Mouse (Mus musculus) embryonic facial prominence, embryonic 12.5 days (tissue): ENCODE measurements at regions not wholly inside any gene's neighbourhood (a gene's known extent, or its start where the extent isn't known, plus 50 kb on each side); places are given as distances from the start of the nearest gene placed in this dataset.

Experiments
- ATAC-seq: fragments of 200-750 bp; cut with Nextera tagmentation; 2 replicates; pipeline ENCODE4 v1.8.0; 2017; ENCODE audit not compliant: insufficient number of reproducible peaks, insufficient read depth, low FRiP score, low TSS enrichment
- H3K27ac ChIP-seq: fragments of 300-500 bp; sonication (generic); 2 replicates; pipeline ENCODE4 v1.5.1; 2016; ENCODE audit warnings: mild to moderate bottlenecking
- H3K27me3 ChIP-seq: fragments of 300-500 bp; sonication (generic); 2 replicates; pipeline ENCODE4 v1.6.1; 2016; ENCODE audit warnings: mild to moderate bottlenecking, moderate library complexity
- H3K36me3 ChIP-seq: fragments of 300-500 bp; sonication (generic); 2 replicates; pipeline ENCODE4 v1.6.1; 2016; ENCODE audit warnings: mild to moderate bottlenecking
- H3K4me1 ChIP-seq: fragments of 300-500 bp; sonication (generic); 2 replicates; pipeline ENCODE4 v1.6.1; 2016
- H3K4me2 ChIP-seq: fragments of 300-500 bp; sonication (generic); replicated peaks from 2 replicates; pipeline ENCODE4 v1.6.1; 2016; ENCODE audit warnings: mild to moderate bottlenecking, moderate library complexity
- H3K4me3 ChIP-seq: fragments of 300-500 bp; sonication (generic); 2 replicates; pipeline ENCODE4 v1.5.1; 2016; ENCODE audit warnings: mild to moderate bottlenecking
- H3K9ac ChIP-seq: fragments of 300-500 bp; sonication (generic); 2 replicates; pipeline ENCODE4 v1.6.1; 2016; ENCODE audit warnings: mild to moderate bottlenecking, moderate library complexity
- H3K9me3 ChIP-seq: fragments of 300-500 bp; sonication (generic); 2 replicates; pipeline ENCODE4 v1.6.1; 2016; ENCODE audit warnings: mild to moderate bottlenecking, moderate library complexity
- WGBS: fragments of 180-500 bp; shearing (Covaris S2); methylation state at CpG from one replicate; pipeline ENCODE4 v1.1.7; 2016; 5-methylcytosine and 5-hydroxymethylcytosine counted together

- Histone ChIP-seq H3K4me3 (no peak overlapping the region), H3K4me2 (no peak overlapping the region), H3K4me1 (no peaks in the 10 kb centered on the region), H3K9ac (no peak overlapping the region), H3K27me3 (no peaks in the 10 kb centered on the region), H3K36me3 (no peaks in the 10 kb centered on the region), H3K27ac (no peak overlapping the region), H3K9me3 (no peaks in the 10 kb centered on the region)
- ATAC-seq: no peak
- WGBS: 84% methylated on average over 5 of the region's 5 CpGs
Measured at GRCm38 (mm10) chr3:157472674-157473073, 61.3 kb upstream of the Zranb2 start.

GRCm38 (mm10) chr3:157477731-157478130 is 56.2 kb upstream of the Zranb2 start:
- Histone ChIP-seq H3K27ac (no peak overlapping the region), H3K4me3 (no peak overlapping the region), H3K4me1 (no peaks in the 10 kb centered on the region), H3K36me3 (no peaks in the 10 kb centered on the region), H3K9me3 (no peaks in the 10 kb centered on the region), H3K4me2 (no peak overlapping the region), H3K27me3 (no peaks in the 10 kb centered on the region), H3K9ac (no peak overlapping the region)
- ATAC-seq: no peak
- 69% methylated on average over 2 of the region's 2 CpGs for WGBS
